In genomic region chr12:29354816-29355215, GRCm38 (mm10) we compare ENCODE assay signal across 27 mouse cellular contexts.
DNase-seq lines count a peak whose midpoint lies in the region; ATAC-seq and TF ChIP-seq lines count a peak whose summit lies in the region.
"Had no signal": no experiment of that assay in that cellular context is flagged by ENCODE, and none has a peak within 500 bp of the region (broad histone marks: within the 10 kb centered on the region; RNA-seq: fewer than 3 reads in every experiment).

No protein-coding gene starts in this region.

- no peak for ATAC-seq in hindbrain, embryonic 11.5 days (ENCODE audit: low FRiP score)
- no peak for ATAC-seq in hindbrain, postnatal 0 days
- no peak for ATAC-seq in hindbrain, embryonic 14.5 days (ENCODE audit: low FRiP score)
- peak; percentile 38; the same call in 1 of the 2 replicates for ATAC-seq in intestine, postnatal 0 days
- no peak for ATAC-seq in neural tube, embryonic 14.5 days (ENCODE audit: low read depth)
- ATAC-seq: Patski had no signal

- WGBS in hindbrain, embryonic 11.5 days: 32% methylated on average over 6 of the region's 6 CpGs
- WGBS in hindbrain, postnatal 0 days: 9% methylated on average over 6 of the region's 6 CpGs
- WGBS in hindbrain, embryonic 14.5 days: 20% methylated on average over 6 of the region's 6 CpGs
- 17% methylated on average over 6 of the region's 6 CpGs for WGBS in intestine, postnatal 0 days
- WGBS in neural tube, embryonic 14.5 days: 25% methylated on average over 5 of the region's 6 CpGs

- no peak overlapping the region for H3K4me3 ChIP-seq in hindbrain, embryonic 11.5 days (ENCODE audit: low read depth, low read length)
- H3K4me3 ChIP-seq in hindbrain, postnatal 0 days (ENCODE audit: low read length): no peak overlapping the region
- H3K4me3 ChIP-seq in hindbrain, embryonic 14.5 days (replicated peaks; ENCODE audit: low read length): no peak overlapping the region
- H3K4me3 ChIP-seq in intestine, postnatal 0 days (ENCODE audit: low read depth, low read length): no peak overlapping the region
- no peak overlapping the region for H3K4me3 ChIP-seq in neural tube, embryonic 14.5 days (ENCODE audit: low read depth, low read length)
- H3K4me3 ChIP-seq: embryonic facial prominence, embryonic 10.5 days; heart, embryonic 13.5 days; kidney, embryonic 15.5 days; limb, embryonic 15.5 days; megakaryocyte, embryonic 14.5 days had no signal

- no peak for DNase-seq in hindbrain, embryonic 11.5 days (ENCODE audit: low spot score)
- no peak for DNase-seq in hindbrain, postnatal 0 days (ENCODE audit: low spot score)
- no peak for DNase-seq in hindbrain, embryonic 14.5 days (ENCODE audit: low spot score)
- DNase-seq in kidney, postnatal 36 days: no peak
- DNase-seq in adrenal gland, adult 18-20 months (ENCODE audit: low spot score in 2 of 2): no peak
- no peak for DNase-seq in urinary bladder, postnatal 4 days (ENCODE audit: low spot score in 2 of 2)
- DNase-seq: adrenal gland, adult 2 months; B cell, adult 2 months; cerebellum, adult 11 months; cerebellum, postnatal 10 days; forebrain, postnatal 0 days; heart, adult 11 months; heart, postnatal 36 days; left cerebral cortex, postnatal 4 days; spleen, adult 18-20 months had no signal

- no peak overlapping the region for H3K9ac ChIP-seq in hindbrain, embryonic 11.5 days (ENCODE audit: low read depth, low read length)
- H3K9ac ChIP-seq in hindbrain, postnatal 0 days (replicated peaks; ENCODE audit: low read length): no peak overlapping the region
- H3K9ac ChIP-seq in hindbrain, embryonic 14.5 days: no peak overlapping the region
- H3K9ac ChIP-seq in intestine, postnatal 0 days (ENCODE audit: low read depth, low read length): no peak overlapping the region
- H3K9ac ChIP-seq in neural tube, embryonic 14.5 days (replicated peaks; ENCODE audit: low read depth, low read length): no peak overlapping the region
- H3K9ac ChIP-seq: heart, embryonic 13.5 days; kidney, embryonic 15.5 days; limb, embryonic 15.5 days; liver, embryonic 14.5 days; lung, embryonic 14.5 days had no signal

- no peaks in the 10 kb centered on the region for H3K36me3 ChIP-seq in hindbrain, embryonic 11.5 days (ENCODE audit: control insufficient read depth, insufficient read depth, low read length)
- H3K36me3 ChIP-seq in hindbrain, postnatal 0 days (ENCODE audit: insufficient read depth, low read length): no peaks in the 10 kb centered on the region
- H3K36me3 ChIP-seq in hindbrain, embryonic 14.5 days (replicated peaks; ENCODE audit: control insufficient read depth, insufficient read depth): no peaks in the 10 kb centered on the region
- H3K36me3 ChIP-seq in intestine, postnatal 0 days (ENCODE audit: control insufficient read depth, insufficient read depth): no peaks in the 10 kb centered on the region
- H3K36me3 ChIP-seq in neural tube, embryonic 14.5 days (ENCODE audit: control insufficient read depth, insufficient read depth, low read length): no peaks in the 10 kb centered on the region
- H3K36me3 ChIP-seq: embryonic facial prominence, embryonic 10.5 days; G1E; heart, embryonic 13.5 days; kidney, embryonic 15.5 days; limb, embryonic 15.5 days had no signal

- no peak for TF ChIP-seq CTCF in hindbrain, postnatal 0 days (IDR thresholded peaks at IDR 0.05; ENCODE audit: low read depth)
- TF ChIP-seq CTCF in intestine, postnatal 0 days (IDR thresholded peaks at IDR 0.05; ENCODE audit: low read depth): no peak

- peaks cover 5% of the 10 kb centered on the region for H3K4me1 ChIP-seq in hindbrain, embryonic 11.5 days (replicated peaks; ENCODE audit: control insufficient read depth, insufficient read depth, low read length)
- peaks cover 9% of the 10 kb centered on the region for H3K4me1 ChIP-seq in hindbrain, postnatal 0 days (ENCODE audit: insufficient read depth, low read length)
- H3K4me1 ChIP-seq in hindbrain, embryonic 14.5 days (replicated peaks; ENCODE audit: control insufficient read depth, insufficient read depth, low read length): peaks cover 37% of the 10 kb centered on the region
- no peaks in the 10 kb centered on the region for H3K4me1 ChIP-seq in intestine, postnatal 0 days (replicated peaks; ENCODE audit: control insufficient read depth, insufficient read depth, low read length)
- peaks cover 24% of the 10 kb centered on the region; the same call in 1 of the 2 replicates for H3K4me1 ChIP-seq in neural tube, embryonic 14.5 days (ENCODE audit: control insufficient read depth, insufficient read depth, low read length)
- H3K4me1 ChIP-seq: megakaryocyte, embryonic 14.5 days had no signal

- H3K9me3 ChIP-seq in hindbrain, embryonic 11.5 days (ENCODE audit: control insufficient read depth, low read length): no peaks in the 10 kb centered on the region
- no peaks in the 10 kb centered on the region for H3K9me3 ChIP-seq in hindbrain, postnatal 0 days (ENCODE audit: low read length)
- no peaks in the 10 kb centered on the region for H3K9me3 ChIP-seq in hindbrain, embryonic 14.5 days (ENCODE audit: control insufficient read depth, low read length)
- H3K9me3 ChIP-seq in intestine, postnatal 0 days (ENCODE audit: control insufficient read depth): no peaks in the 10 kb centered on the region
- no peaks in the 10 kb centered on the region for H3K9me3 ChIP-seq in neural tube, embryonic 14.5 days (ENCODE audit: control insufficient read depth, low read length)
- H3K9me3 ChIP-seq: embryonic facial prominence, embryonic 10.5 days; heart, embryonic 13.5 days; kidney, embryonic 15.5 days; limb, embryonic 15.5 days had no signal

- no peak overlapping the region for H3K4me2 ChIP-seq in hindbrain, embryonic 11.5 days (replicated peaks; ENCODE audit: low read depth, low read length)
- no peak overlapping the region for H3K4me2 ChIP-seq in hindbrain, postnatal 0 days (ENCODE audit: low read depth, low read length)
- H3K4me2 ChIP-seq in hindbrain, embryonic 14.5 days (replicated peaks): no peak overlapping the region
- H3K4me2 ChIP-seq in intestine, postnatal 0 days (replicated peaks; ENCODE audit: low read depth): peak overlapping the region; percentile 18; the same call in 1 of the 2 replicates
- H3K4me2 ChIP-seq in neural tube, embryonic 14.5 days (ENCODE audit: low read depth, low read length): no peak overlapping the region
- H3K4me2 ChIP-seq: heart, embryonic 13.5 days; kidney, embryonic 15.5 days; limb, embryonic 15.5 days; lung, embryonic 14.5 days had no signal

- H3K27me3 ChIP-seq in hindbrain, embryonic 11.5 days (ENCODE audit: control insufficient read depth, insufficient read depth, low read length): no peaks in the 10 kb centered on the region; the same call in 1 of the 2 replicates
- no peaks in the 10 kb centered on the region for H3K27me3 ChIP-seq in hindbrain, postnatal 0 days (ENCODE audit: insufficient read depth, low read length)
- H3K27me3 ChIP-seq in hindbrain, embryonic 14.5 days (ENCODE audit: control insufficient read depth, insufficient read depth, low read length): no peaks in the 10 kb centered on the region
- H3K27me3 ChIP-seq in intestine, postnatal 0 days (replicated peaks; ENCODE audit: control insufficient read depth, insufficient read depth, low read length): no peaks in the 10 kb centered on the region
- no peaks in the 10 kb centered on the region for H3K27me3 ChIP-seq in neural tube, embryonic 14.5 days (ENCODE audit: control insufficient read depth, insufficient read depth, low read length)
- H3K27me3 ChIP-seq: CH12.LX; kidney, embryonic 15.5 days; limb, embryonic 15.5 days; megakaryocyte, embryonic 14.5 days; Patski had no signal

- peak overlapping the region; percentile 63; the same call in 1 of the 2 replicates for H3K27ac ChIP-seq in hindbrain, embryonic 11.5 days (ENCODE audit: low read depth, low read length)
- no peak overlapping the region for H3K27ac ChIP-seq in hindbrain, postnatal 0 days
- peak overlapping the region; percentile 87 for H3K27ac ChIP-seq in hindbrain, embryonic 14.5 days
- no peak overlapping the region for H3K27ac ChIP-seq in intestine, postnatal 0 days (ENCODE audit: low read depth, low read length)
- H3K27ac ChIP-seq in neural tube, embryonic 14.5 days (ENCODE audit: low read depth, low read length): peak overlapping the region; percentile 60
- H3K27ac ChIP-seq: embryonic facial prominence, embryonic 10.5 days; heart, embryonic 13.5 days; kidney, embryonic 15.5 days; limb, embryonic 15.5 days; liver, embryonic 14.5 days had no signal

Comparison
In these comparisons a context has a peak if more than half of its experiments do, and no peak if none do; other contexts are left out.
1. H3K27ac ChIP-seq: peak in hindbrain, embryonic 11.5 days (single experiment), hindbrain, embryonic 14.5 days (single experiment) and neural tube, embryonic 14.5 days (single experiment); none in hindbrain, postnatal 0 days (single experiment) and intestine, postnatal 0 days (single experiment).